Mouse (Mus musculus) C2C12 (cell line): ENCODE data around the gene Rap1b. TPM values are rescaled to one million over a fixed set of nuclear protein-coding genes. Genes with fewer than 3 reads are reported as not detected.

Experiments
- H3K27me3 ChIP-seq: one replicate; pipeline ENCODE4 v1.6.1; 2011; ENCODE audit not compliant: control insufficient read depth, insufficient read depth, insufficient read length
- H3K36me3 ChIP-seq: one replicate; pipeline ENCODE4 v1.6.1; 2011; ENCODE audit not compliant: control insufficient read depth, insufficient read depth
- H3K4me3 ChIP-seq: one replicate; pipeline ENCODE4 v1.5.1; 2011; ENCODE audit warnings: mild to moderate bottlenecking, control low read depth; ENCODE audit not compliant: poor library complexity, insufficient read depth, severe bottlenecking
- H3K79me2 ChIP-seq: one replicate; pipeline ENCODE4 v1.6.1; 2011; ENCODE audit not compliant: control insufficient read depth, insufficient read depth
- H3K79me3 ChIP-seq: one replicate; pipeline ENCODE4 v1.6.1; 2011; ENCODE audit warnings: low read depth, control low read depth
- H3ac ChIP-seq: one replicate; pipeline ENCODE3; 2011; ENCODE audit warnings: low read depth; ENCODE audit not compliant: control insufficient read depth, insufficient read length
- CEBPB ChIP-seq: IDR thresholded peaks from one replicate; pipeline ENCODE4 v1.6.1; 2011; ENCODE audit warnings: low read depth, mild to moderate bottlenecking, control low read depth, moderate library complexity
- CTCF ChIP-seq: IDR thresholded peaks from one replicate; pipeline ENCODE4 v1.5.1; 2011; ENCODE audit not compliant: control insufficient read depth, insufficient read depth, insufficient read length
- FOSL1 ChIP-seq: IDR thresholded peaks from one replicate; pipeline ENCODE4 v1.8.0; 2011; ENCODE audit warnings: mild to moderate bottlenecking, low read length; ENCODE audit not compliant: poor library complexity, insufficient read depth, severe bottlenecking
- MAX ChIP-seq: IDR thresholded peaks from one replicate; pipeline ENCODE4 v1.6.1; 2011; ENCODE audit warnings: mild to moderate bottlenecking, control low read depth
- MYOD1 ChIP-seq: IDR thresholded peaks from one replicate; pipeline ENCODE4 v1.6.1; 2011; ENCODE audit warnings: low read depth; ENCODE audit not compliant: control insufficient read depth, insufficient read length
- MYOG ChIP-seq: IDR thresholded peaks from one replicate; pipeline ENCODE4 v1.6.1; 2011; ENCODE audit not compliant: control insufficient read depth, insufficient read length; ENCODE audit errors: extremely low read depth
- USF1 ChIP-seq: IDR thresholded peaks from one replicate; pipeline ENCODE4 v1.6.1; 2011; ENCODE audit warnings: low read depth, mild to moderate bottlenecking, control low read depth, moderate library complexity
- polyA plus RNA-seq: library from polyadenylated mRNA; unstranded; fragments of >200 nt; fragmentation: generic; extraction: Trizol; gene quantifications from one replicate; pipeline ENCODE4 v1.2.1, GENCODE M21; 2012; ENCODE audit warnings: missing spikeins

The Rap1b gene
- polyA plus RNA-seq, 1 experiment = 54.9 TPM

GRCm38 (mm10) chr10:117824647-117825046 is 21.2 kb downstream of the Rap1b start:
- Histone ChIP-seq H3K79me3 (peaks cover 62% of the 10 kb centered on the region), H3ac (no peak overlapping the region), H3K27me3 (no peaks in the 10 kb centered on the region), H3K79me2 (peaks cover 84% of the 10 kb centered on the region), H3K36me3 (peaks cover 52% of the 10 kb centered on the region), H3K4me3 (no peak overlapping the region)
- TF ChIP-seq CTCF (no peak), CEBPB (no peak), MAX (no peak), MYOD1 (no peak), FOSL1 (no peak), USF1 (no peak), MYOG (no peak)

- no peaks in the 10 kb centered on the region for H3K27me3 ChIP-seq
- peaks cover 57% of the 10 kb centered on the region for H3K79me3 ChIP-seq
- H3K36me3 ChIP-seq = peaks cover 57% of the 10 kb centered on the region
- H3ac ChIP-seq = no peak overlapping the region
- TF ChIP-seq MYOD1 (no peak), FOSL1 (no peak), CTCF (no peak), MYOG (no peak), CEBPB (no peak), USF1 (no peak), MAX (no peak)
- H3K79me2 ChIP-seq = peaks cover 79% of the 10 kb centered on the region
- H3K4me3 ChIP-seq = no peak overlapping the region
Observed at GRCm38 (mm10) chr10:117824139-117824538, 21.7 kb downstream of the Rap1b start.

GRCm38 (mm10) chr10:117823321-117823720 is 22.5 kb downstream of the Rap1b start:
- Histone ChIP-seq H3K4me3 (no peak overlapping the region), H3K79me2 (peaks cover 71% of the 10 kb centered on the region), H3K79me3 (peaks cover 48% of the 10 kb centered on the region), H3ac (no peak overlapping the region), H3K36me3 (peaks cover 65% of the 10 kb centered on the region), H3K27me3 (no peaks in the 10 kb centered on the region)
- no peak for TF ChIP-seq CEBPB
- no peak for TF ChIP-seq MYOG
- TF ChIP-seq USF1 = no peak
- TF ChIP-seq FOSL1 = no peak

- Histone ChIP-seq H3K4me3 (no peak overlapping the region), H3K27me3 (no peaks in the 10 kb centered on the region), H3K79me2 (peaks cover 24% of the 10 kb centered on the region), H3K79me3 (peaks cover 6% of the 10 kb centered on the region), H3K36me3 (peaks cover 100% of the 10 kb centered on the region), H3ac (no peak overlapping the region)
- TF ChIP-seq MAX (no peak), FOSL1 (no peak)
Observed at GRCm38 (mm10) chr10:117818600-117818999, 27.2 kb downstream of the Rap1b start.

- Histone ChIP-seq H3K79me3 (peaks cover 2% of the 10 kb centered on the region), H3K36me3 (peaks cover 99% of the 10 kb centered on the region), H3K27me3 (no peaks in the 10 kb centered on the region), H3ac (no peak overlapping the region), H3K4me3 (no peak overlapping the region), H3K79me2 (peaks cover 6% of the 10 kb centered on the region)
- no peak for TF ChIP-seq FOSL1
- TF ChIP-seq CEBPB = no peak
Observed at GRCm38 (mm10) chr10:117816721-117817120, 29.1 kb downstream of the Rap1b start.

- Histone ChIP-seq H3K4me3 (no peak overlapping the region), H3K27me3 (no peaks in the 10 kb centered on the region), H3ac (no peak overlapping the region), H3K79me2 (no peaks in the 10 kb centered on the region), H3K79me3 (peaks cover 2% of the 10 kb centered on the region), H3K36me3 (peaks cover 73% of the 10 kb centered on the region)
- no peak for TF ChIP-seq CEBPB
- TF ChIP-seq MAX = no peak
- no peak for TF ChIP-seq USF1
- no peak for TF ChIP-seq MYOD1
- TF ChIP-seq FOSL1 = no peak
- TF ChIP-seq CTCF = no peak
- no peak for TF ChIP-seq MYOG
Observed at GRCm38 (mm10) chr10:117812501-117812900, 33.3 kb downstream of the Rap1b start.

GRCm38 (mm10) chr10:117811555-117811954 is 34.3 kb downstream of the Rap1b start:
- Histone ChIP-seq H3K36me3 (peaks cover 64% of the 10 kb centered on the region), H3K4me3 (no peak overlapping the region), H3K27me3 (no peaks in the 10 kb centered on the region), H3K79me3 (peaks cover 2% of the 10 kb centered on the region), H3K79me2 (no peaks in the 10 kb centered on the region), H3ac (no peak overlapping the region)
- TF ChIP-seq CTCF = no peak
- no peak for TF ChIP-seq MYOD1
- TF ChIP-seq MYOG = no peak
- TF ChIP-seq FOSL1 = no peak
- no peak for TF ChIP-seq MAX
- no peak for TF ChIP-seq CEBPB
- no peak for TF ChIP-seq USF1
